Mouse (Mus musculus) stomach, adult 2 months (tissue): ENCODE measurements around the gene Bbox1. TPM values are rescaled to one million over a fixed set of nuclear protein-coding genes. Genes with fewer than 3 reads are reported as not detected.

Experiments used
- polyA plus RNA-seq: library from polyadenylated mRNA; depleted of rRNA; stranded (reverse); fragments of >200 nt; gene quantifications from 2 replicates; pipeline ENCODE4 v1.2.3, GENCODE M21; 2012; rRNA removed

The Bbox1 gene
- polyA plus RNA-seq: 0.11 TPM in 1 of 2 replicates, not detected in the other

DNA sequence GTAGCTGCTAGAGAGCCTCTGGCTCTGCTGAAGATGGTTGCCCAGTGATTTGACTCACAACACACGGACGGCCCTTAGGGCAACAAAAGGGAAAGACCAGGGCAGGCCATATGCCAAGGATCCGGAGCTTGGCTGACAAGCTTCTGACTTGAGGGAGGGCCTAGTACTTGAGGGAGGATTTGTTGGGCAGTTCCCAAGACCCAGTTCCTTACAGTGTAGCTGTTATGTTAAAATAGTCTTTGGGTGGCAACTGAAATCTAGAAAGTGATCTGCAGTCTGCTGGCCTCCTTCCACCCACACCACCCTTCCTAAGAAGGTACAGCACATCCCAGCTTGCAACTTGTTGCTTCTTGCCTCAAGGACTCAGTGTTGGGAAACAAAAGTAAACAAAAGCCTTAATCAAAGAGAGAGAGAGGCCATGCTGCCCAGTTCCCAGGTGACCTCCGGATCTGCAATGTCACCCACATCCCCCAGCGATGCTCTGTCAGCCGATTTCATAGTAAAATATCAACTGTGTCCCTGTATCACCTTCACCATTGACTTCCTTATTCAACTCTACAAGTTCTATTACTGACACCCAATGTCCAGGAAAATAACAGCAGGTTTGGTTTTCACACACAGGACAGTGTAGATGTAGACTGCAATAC is at the start of gene Bbox1:
Gene Bbox1, minus strand, starts transcription at position 52 of the 647 bp plus-strand sequence.

GRCm38 (mm10) chr2:110362432-110363283 is 48.3 kb upstream of the Bbox1 start, which contains the start of gene Fibin:
Gene Fibin (minus strand): TSS chr2:110363183.

Other genes starting within 250 kb of the Bbox1 start
- gene Fibin, start 48.6 kb upstream of the Bbox1 start, polyA plus RNA-seq: 2.0 and 2.7 TPM in 2 replicates